Mouse (Mus musculus) CD4-positive, CD25-positive, alpha-beta regulatory T cell, adult 2 months (primary cell): Measurements from ENCODE around the gene Svs5.

Source experiments
- DNase-seq: peaks from one replicate; pipeline ENCODE4 v3.0.0-alpha.2; 2012; ENCODE audit warnings: low read depth, low spot score

Svs5 gene

GRCm38 (mm10) chr2:164377478-164378426, 45.2 kb downstream of the Svs5 start:
- no peak for DNase-seq

- DNase-seq, result peak; percentile 34
These were observed 49.2 kb downstream of the Svs5 start for GRCm38 (mm10) chr2:164381726-164382125.

- no peak for DNase-seq
These were observed 50.4 kb downstream of the Svs5 start for GRCm38 (mm10) chr2:164382971-164383370.
